Mouse (Mus musculus): Measurements from ENCODE around the gene Aatk. TPM values are rescaled to one million over a fixed set of nuclear protein-coding genes. Genes with fewer than 3 reads are reported as not detected.
A peak's percentile ranks its signal among the peaks of the same experiment; 100 is the strongest.

Aatk gene
- polyA plus RNA-seq, 1 experiment from 2014 or later = 1.3 TPM

DNA sequence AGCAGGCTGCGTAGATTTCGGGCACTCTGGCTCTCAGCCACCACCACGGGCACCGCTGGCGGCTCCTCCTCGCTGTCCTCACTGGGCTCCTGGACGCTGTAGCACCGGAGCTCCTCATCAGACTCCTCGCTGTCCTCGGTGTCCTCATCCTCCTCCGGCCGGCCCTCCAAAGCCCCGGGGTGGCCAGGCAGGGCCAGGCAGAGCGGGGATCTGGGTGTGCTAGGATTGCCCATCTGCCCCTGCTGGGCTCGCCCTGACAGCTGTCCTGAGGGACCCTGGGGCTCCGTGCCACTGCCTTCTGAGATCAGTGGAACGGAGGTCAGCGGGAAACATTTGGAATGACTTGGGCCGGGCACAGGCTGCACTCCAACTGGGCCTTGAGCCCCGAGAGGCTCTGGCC is 37.0 kb downstream of the Aatk start:
- no peaks in the 10 kb centered on the region for H3K36me3 ChIP-seq (ENCODE audit: control insufficient read depth, insufficient read depth, low read length)
- H3K9me3 ChIP-seq (ENCODE audit: control insufficient read depth, low read length) = no peaks in the 10 kb centered on the region
- no peak overlapping the region for H3K4me3 ChIP-seq (ENCODE audit: low read depth, low read length)
- no peak overlapping the region for H3K27ac ChIP-seq (ENCODE audit: low read depth, low read length)
- no peak overlapping the region for H3K4me2 ChIP-seq
- H3K4me1 ChIP-seq (ENCODE audit: control insufficient read depth, insufficient read depth, low read length) = peaks cover 8% of the 10 kb centered on the region
- no peaks in the 10 kb centered on the region; the same call in none of the 2 replicates for H3K27me3 ChIP-seq (ENCODE audit: control insufficient read depth, insufficient read depth, low read length)
- ATAC-seq (ENCODE audit: low FRiP score) (no peak), DNase-seq (ENCODE audit: low spot score, missing footprints) (no peak)
- H3K9ac ChIP-seq (ENCODE audit: low read length) = no peak overlapping the region
- WGBS = 88% methylated on average over 20 of the region's 20 CpGs

DNA sequence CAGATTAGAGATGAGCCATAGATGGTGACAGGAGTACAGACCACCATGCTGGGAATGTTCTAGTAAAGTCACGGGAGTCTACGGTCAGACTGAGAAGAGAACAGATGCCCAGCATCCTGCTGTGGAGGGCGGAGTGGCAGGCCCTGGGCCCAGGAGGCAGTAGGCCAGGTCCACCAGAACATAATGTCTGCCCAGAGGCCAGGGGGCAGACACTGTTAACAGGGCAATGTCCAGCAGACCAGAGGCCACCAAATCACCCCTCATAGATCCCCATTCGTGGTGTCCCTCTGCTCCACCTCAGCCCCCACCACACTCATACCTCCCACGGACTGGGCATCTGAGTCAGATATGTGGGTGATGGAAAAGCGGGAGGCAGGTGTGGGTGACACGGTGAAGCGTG is 38.0 kb downstream of the Aatk start:
- Histone ChIP-seq H3K27me3 (ENCODE audit: control insufficient read depth, insufficient read depth, low read length) (no peaks in the 10 kb centered on the region; the same call in none of the 2 replicates), H3K4me2 (no peak overlapping the region), H3K36me3 (ENCODE audit: control insufficient read depth, insufficient read depth, low read length) (no peaks in the 10 kb centered on the region), H3K9ac (ENCODE audit: low read length) (no peak overlapping the region), H3K27ac (ENCODE audit: low read depth, low read length) (no peak overlapping the region), H3K4me3 (ENCODE audit: low read depth, low read length) (no peak overlapping the region), H3K9me3 (ENCODE audit: control insufficient read depth, low read length) (no peaks in the 10 kb centered on the region), H3K4me1 (ENCODE audit: control insufficient read depth, insufficient read depth, low read length) (peaks cover 8% of the 10 kb centered on the region)
- no peak for DNase-seq (ENCODE audit: low spot score, missing footprints)
- no peak for ATAC-seq (ENCODE audit: low FRiP score)
- WGBS = 81% methylated on average over 8 of the region's 8 CpGs

DNA sequence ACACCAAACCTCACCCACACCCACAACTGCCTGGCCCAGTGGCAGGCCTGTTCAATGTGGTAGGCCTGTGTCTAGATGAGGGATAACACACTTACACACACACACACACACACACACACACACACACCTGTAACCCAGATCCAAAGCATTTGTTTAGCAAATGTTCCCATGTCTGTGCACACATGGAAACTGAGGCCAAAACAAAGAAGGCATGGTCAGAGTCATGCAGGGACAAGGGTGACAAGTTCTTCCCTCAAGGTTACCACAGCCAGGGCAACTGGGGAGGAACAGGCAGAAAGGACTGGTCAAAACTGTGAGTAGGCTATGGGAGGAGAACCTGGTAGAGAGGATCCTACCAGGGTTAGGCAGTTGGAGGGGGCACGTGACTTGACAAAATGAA is 38.5 kb downstream of the Aatk start:
- H3K4me3 ChIP-seq (ENCODE audit: low read depth, low read length) = no peak overlapping the region
- H3K36me3 ChIP-seq (ENCODE audit: control insufficient read depth, insufficient read depth, low read length) = no peaks in the 10 kb centered on the region
- H3K9ac ChIP-seq (ENCODE audit: low read length) = no peak overlapping the region
- H3K4me2 ChIP-seq = no peak overlapping the region
- DNase-seq (ENCODE audit: low spot score, missing footprints) (no peak), ATAC-seq (ENCODE audit: low FRiP score) (no peak)
- H3K27me3 ChIP-seq (ENCODE audit: control insufficient read depth, insufficient read depth, low read length) = no peaks in the 10 kb centered on the region; the same call in none of the 2 replicates
- H3K9me3 ChIP-seq (ENCODE audit: control insufficient read depth, low read length) = no peaks in the 10 kb centered on the region
- H3K4me1 ChIP-seq (ENCODE audit: control insufficient read depth, insufficient read depth, low read length) = peaks cover 8% of the 10 kb centered on the region
- no peak overlapping the region for H3K27ac ChIP-seq (ENCODE audit: low read depth, low read length)
- WGBS = 79% methylated on average over 1 of the region's 1 CpGs

DNA sequence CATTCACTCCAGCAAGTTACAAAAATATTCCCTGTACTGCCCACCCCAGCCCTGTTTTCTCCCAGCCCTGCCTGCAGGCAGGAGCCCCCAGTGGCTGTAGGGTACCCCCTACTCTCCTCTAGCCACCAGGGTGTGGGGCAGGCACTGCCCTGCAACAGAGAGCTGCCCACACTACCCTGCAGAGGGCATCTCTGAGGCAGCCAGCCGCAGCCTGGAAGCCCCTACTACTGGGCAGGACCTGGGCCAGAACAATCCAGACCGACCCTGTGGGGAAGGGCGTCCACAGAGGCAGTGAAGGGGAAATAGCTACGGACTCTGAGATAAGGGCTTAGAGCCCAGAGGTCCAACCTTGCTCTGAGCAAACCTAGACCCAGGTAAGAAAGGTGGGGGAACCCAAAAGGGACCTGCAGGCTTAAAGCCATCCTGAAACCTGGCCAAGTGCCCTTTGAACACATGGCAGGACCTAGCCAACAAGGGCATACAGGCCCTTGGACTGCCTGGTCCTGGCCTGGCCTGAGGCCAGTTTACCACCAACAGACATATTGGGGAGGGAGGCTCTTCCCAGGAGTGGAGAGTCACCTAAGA is 39.4 kb downstream of the Aatk start:
- no peak overlapping the region for H3K4me2 ChIP-seq
- peaks cover 4% of the 10 kb centered on the region; the same call in 1 of the 2 replicates for H3K4me1 ChIP-seq (ENCODE audit: control insufficient read depth, insufficient read depth, low read length)
- 69% methylated on average over 4 of the region's 4 CpGs for WGBS
- no peaks in the 10 kb centered on the region for H3K36me3 ChIP-seq (ENCODE audit: control insufficient read depth, insufficient read depth, low read length)
- ATAC-seq (ENCODE audit: low FRiP score) (no peak), DNase-seq (ENCODE audit: low spot score, missing footprints) (no peak)
- no peak overlapping the region for H3K9ac ChIP-seq (ENCODE audit: low read length)
- no peaks in the 10 kb centered on the region; the same call in none of the 2 replicates for H3K27me3 ChIP-seq (ENCODE audit: control insufficient read depth, insufficient read depth, low read length)
- no peak overlapping the region for H3K4me3 ChIP-seq (ENCODE audit: low read depth, low read length)
- H3K9me3 ChIP-seq (ENCODE audit: control insufficient read depth, low read length) = no peaks in the 10 kb centered on the region
- H3K27ac ChIP-seq (ENCODE audit: low read depth, low read length) = no peak overlapping the region

DNA sequence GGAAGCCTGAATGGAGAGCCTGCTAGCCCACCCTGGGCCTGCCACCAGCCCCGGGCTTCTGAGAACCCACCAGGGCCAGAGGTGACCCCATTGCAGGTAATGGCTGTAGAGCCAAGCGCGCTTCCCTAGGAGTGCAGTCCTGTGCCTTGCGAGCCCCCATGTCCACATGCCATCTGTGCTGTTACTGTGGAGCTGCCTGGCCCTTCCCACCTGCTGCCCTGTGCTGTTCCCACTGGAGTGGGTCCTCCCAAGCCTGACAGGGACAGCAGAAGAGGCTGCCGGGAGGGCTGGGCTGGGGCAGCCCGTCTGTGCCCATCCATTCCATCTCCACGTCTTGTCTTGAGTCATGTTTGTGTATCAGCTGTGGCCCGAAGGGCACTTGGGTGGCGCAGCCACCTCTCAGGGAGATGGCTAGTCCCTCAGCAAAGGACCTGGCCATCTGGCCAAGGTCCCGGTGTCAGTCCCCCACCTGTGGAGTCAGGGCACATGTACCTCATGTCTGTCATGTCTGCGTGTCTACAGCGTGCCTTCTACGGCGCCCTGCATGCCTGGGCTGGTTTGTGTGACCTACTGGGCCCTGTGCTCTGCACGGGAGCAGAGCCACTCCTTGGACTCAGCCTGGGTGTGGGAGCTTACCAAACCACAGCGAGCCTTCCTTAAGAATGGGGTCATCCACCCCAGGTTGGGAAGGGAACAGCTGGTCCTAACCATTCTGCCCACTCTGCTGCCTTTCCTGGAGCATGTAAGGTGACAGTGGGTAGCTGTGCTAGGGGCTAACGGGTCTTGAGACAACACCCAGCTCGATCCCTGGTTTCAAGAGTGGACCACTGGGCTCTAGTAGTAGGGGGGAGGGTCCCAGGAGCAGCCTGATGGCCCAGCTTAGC is 41.3 kb downstream of the Aatk start:
- Histone ChIP-seq H3K27me3 (ENCODE audit: control insufficient read depth, insufficient read depth, low read length) (no peaks in the 10 kb centered on the region), H3K9me3 (ENCODE audit: control insufficient read depth, low read length) (no peaks in the 10 kb centered on the region), H3K4me3 (ENCODE audit: low read depth, low read length) (no peak overlapping the region), H3K4me1 (ENCODE audit: control insufficient read depth, insufficient read depth, low read length) (no peaks in the 10 kb centered on the region), H3K27ac (ENCODE audit: low read depth, low read length) (no peak overlapping the region), H3K36me3 (ENCODE audit: control insufficient read depth, insufficient read depth, low read length) (no peaks in the 10 kb centered on the region), H3K9ac (ENCODE audit: low read length) (no peak overlapping the region), H3K4me2 (no peak overlapping the region)
- 90% methylated on average over 18 of the region's 18 CpGs for WGBS
- ATAC-seq (ENCODE audit: low FRiP score) (no peak), DNase-seq (ENCODE audit: low spot score, missing footprints) (no peak)

DNA sequence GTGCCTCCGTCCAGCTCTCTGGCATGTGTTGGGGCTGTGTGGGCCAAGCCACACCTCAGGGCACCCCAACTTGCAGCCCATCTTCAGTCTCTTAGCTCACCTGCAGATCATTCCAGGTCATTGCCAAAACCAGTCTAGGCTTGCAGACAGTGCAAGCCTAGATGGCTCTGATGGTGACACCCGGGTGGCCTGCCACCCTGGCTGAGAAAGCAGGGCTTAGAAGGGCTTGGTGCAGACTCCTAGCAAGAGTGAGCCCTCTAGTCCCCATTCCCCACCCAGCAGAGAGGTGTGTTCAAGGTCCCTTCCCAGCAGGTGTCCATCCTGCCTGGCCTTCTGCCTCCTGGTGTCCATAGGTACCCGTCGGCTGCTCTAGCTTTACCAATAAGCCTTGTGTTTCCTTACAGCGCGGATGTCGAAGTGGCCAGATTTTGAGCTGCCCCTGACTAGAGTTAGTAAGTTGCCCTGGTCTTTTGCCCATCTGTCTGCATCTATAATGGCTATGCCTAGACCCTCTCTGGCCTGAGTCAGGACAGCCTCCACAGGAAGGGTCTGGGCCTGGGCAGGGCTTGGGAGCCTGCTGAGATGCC is 44.2 kb downstream of the Aatk start:
- Histone ChIP-seq H3K27me3 (ENCODE audit: control insufficient read depth, insufficient read depth, low read length) (no peaks in the 10 kb centered on the region), H3K9ac (ENCODE audit: low read length) (no peak overlapping the region), H3K4me3 (ENCODE audit: low read depth, low read length) (no peak overlapping the region), H3K36me3 (ENCODE audit: control insufficient read depth, insufficient read depth, low read length) (no peaks in the 10 kb centered on the region), H3K9me3 (ENCODE audit: control insufficient read depth, low read length) (no peaks in the 10 kb centered on the region), H3K27ac (ENCODE audit: low read depth, low read length) (no peak overlapping the region), H3K4me1 (ENCODE audit: control insufficient read depth, insufficient read depth, low read length) (no peaks in the 10 kb centered on the region), H3K4me2 (no peak overlapping the region)
- WGBS = 88% methylated on average over 7 of the region's 7 CpGs
- DNase-seq (ENCODE audit: low spot score, missing footprints) (no peak), ATAC-seq (ENCODE audit: low FRiP score) (no peak)

DNA sequence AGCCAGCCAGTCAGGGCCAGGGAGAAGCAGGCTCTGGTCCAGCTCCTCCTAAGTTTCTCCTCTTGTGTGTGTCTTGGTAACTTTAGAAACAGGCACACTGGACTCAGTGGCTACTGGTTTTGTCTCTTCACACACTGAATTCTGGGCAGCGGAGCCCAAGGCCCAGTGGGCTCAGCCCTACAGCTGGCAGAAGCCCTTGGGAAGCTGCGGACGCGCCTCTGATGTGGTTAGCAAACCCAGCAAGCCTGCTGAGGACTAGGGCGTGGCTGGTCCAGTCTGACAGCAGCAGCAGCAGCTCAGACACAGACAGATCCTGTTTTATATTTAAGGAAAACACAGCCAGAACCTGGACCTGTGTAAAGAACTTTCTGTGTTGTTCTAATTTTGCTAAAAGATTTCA is 44.9 kb downstream of the Aatk start:
- no peak overlapping the region for H3K9ac ChIP-seq (ENCODE audit: low read length)

DNA sequence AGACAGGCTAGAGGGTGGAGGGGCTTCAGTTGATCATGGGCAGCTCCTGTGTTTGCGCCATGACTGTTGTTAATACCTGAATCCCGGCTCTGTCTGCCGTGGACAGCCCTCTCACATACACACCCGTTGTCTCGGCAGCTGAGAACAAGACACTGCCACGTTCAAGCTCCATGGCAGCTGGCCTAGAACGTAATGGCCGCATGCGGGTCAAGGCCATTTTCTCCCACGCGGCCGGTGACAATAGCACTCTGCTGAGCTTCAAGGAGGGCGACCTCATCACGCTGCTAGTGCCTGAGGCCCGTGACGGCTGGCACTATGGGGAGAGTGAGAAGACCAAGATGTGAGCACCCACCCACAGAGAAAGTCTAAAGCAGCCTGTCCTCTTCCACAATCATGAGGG is 49.6 kb downstream of the Aatk start:
- no peaks in the 10 kb centered on the region for H3K4me1 ChIP-seq (ENCODE audit: control insufficient read depth, insufficient read depth, low read length)
- H3K27me3 ChIP-seq (ENCODE audit: control insufficient read depth, insufficient read depth, low read length) = no peaks in the 10 kb centered on the region
- H3K27ac ChIP-seq (ENCODE audit: low read depth, low read length) = no peak overlapping the region
- no peak overlapping the region for H3K9ac ChIP-seq (ENCODE audit: low read length)
- DNase-seq (ENCODE audit: low spot score, missing footprints) (no peak), ATAC-seq (ENCODE audit: low FRiP score) (no peak)
- 91% methylated on average over 16 of the region's 16 CpGs for WGBS
- H3K4me2 ChIP-seq = no peak overlapping the region
- H3K9me3 ChIP-seq (ENCODE audit: control insufficient read depth, low read length) = no peaks in the 10 kb centered on the region
- H3K4me3 ChIP-seq (ENCODE audit: low read depth, low read length) = no peak overlapping the region
- no peaks in the 10 kb centered on the region; the same call in 1 of the 2 replicates for H3K36me3 ChIP-seq (ENCODE audit: control insufficient read depth, insufficient read depth, low read length)

More for the DNA sequence above, 44.9 kb downstream of the Aatk start:
- WGBS = 67% methylated on average over 5 of the region's 5 CpGs
- DNase-seq (ENCODE audit: low spot score, missing footprints) (no peak), ATAC-seq (ENCODE audit: low FRiP score) (no peak)
- Histone ChIP-seq H3K4me1 (ENCODE audit: control insufficient read depth, insufficient read depth, low read length) (no peaks in the 10 kb centered on the region), H3K27me3 (ENCODE audit: control insufficient read depth, insufficient read depth, low read length) (no peaks in the 10 kb centered on the region), H3K27ac (ENCODE audit: low read depth, low read length) (no peak overlapping the region), H3K4me2 (no peak overlapping the region), H3K4me3 (ENCODE audit: low read depth, low read length) (no peak overlapping the region), H3K9me3 (ENCODE audit: control insufficient read depth, low read length) (no peaks in the 10 kb centered on the region), H3K36me3 (ENCODE audit: control insufficient read depth, insufficient read depth, low read length) (no peaks in the 10 kb centered on the region)

DNA sequence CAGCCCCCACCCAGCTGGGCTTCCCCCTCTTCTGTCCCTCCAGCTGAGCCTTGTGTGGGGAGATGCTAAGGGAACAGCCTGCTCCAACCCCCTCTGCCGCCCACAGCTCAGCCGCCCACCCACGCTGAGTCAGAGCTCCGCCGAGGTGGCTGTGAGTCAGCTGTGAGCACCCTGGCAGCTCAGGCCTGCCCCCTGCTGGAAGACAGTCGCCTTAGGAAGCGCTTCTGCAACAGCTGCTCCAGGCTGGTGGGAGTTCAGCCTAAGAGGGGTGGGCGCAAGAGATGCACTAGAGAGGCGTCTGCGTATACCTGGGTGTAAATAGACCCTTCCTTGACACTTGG is 55.7 kb downstream of the Aatk start:
- Histone ChIP-seq H3K36me3 (ENCODE audit: control insufficient read depth, insufficient read depth, low read length) (no peaks in the 10 kb centered on the region; the same call in 1 of the 2 replicates), H3K9me3 (ENCODE audit: control insufficient read depth, low read length) (no peaks in the 10 kb centered on the region), H3K27ac (ENCODE audit: low read depth, low read length) (no peak overlapping the region), H3K4me3 (ENCODE audit: low read depth, low read length) (no peak overlapping the region), H3K4me1 (ENCODE audit: control insufficient read depth, insufficient read depth, low read length) (peaks cover 16% of the 10 kb centered on the region), H3K9ac (ENCODE audit: low read length) (peak overlapping the region; percentile 4; the same call in 1 of the 2 replicates), H3K27me3 (ENCODE audit: control insufficient read depth, insufficient read depth, low read length) (no peaks in the 10 kb centered on the region), H3K4me2 (no peak overlapping the region; the same call in 1 of the 2 replicates)
- DNase-seq (ENCODE audit: low spot score, missing footprints) (peak; percentile 98), ATAC-seq (ENCODE audit: low FRiP score) (peak; percentile 79)
- 14% methylated on average over 10 of the region's 10 CpGs for WGBS
